Mouse (Mus musculus): ENCODE measurements around the gene Prcp. TPM values are rescaled to one million over a fixed set of nuclear protein-coding genes. Genes with fewer than 3 reads are reported as not detected.
"Not testable (repeated sequence)": the region's sequence is repeated elsewhere in the genome, so short reads cannot be mapped to it uniquely, and the experiment has no call there.

Prcp gene
- polyA plus RNA-seq, 1 experiment from 2014 or later, result 17.9 TPM

DNA sequence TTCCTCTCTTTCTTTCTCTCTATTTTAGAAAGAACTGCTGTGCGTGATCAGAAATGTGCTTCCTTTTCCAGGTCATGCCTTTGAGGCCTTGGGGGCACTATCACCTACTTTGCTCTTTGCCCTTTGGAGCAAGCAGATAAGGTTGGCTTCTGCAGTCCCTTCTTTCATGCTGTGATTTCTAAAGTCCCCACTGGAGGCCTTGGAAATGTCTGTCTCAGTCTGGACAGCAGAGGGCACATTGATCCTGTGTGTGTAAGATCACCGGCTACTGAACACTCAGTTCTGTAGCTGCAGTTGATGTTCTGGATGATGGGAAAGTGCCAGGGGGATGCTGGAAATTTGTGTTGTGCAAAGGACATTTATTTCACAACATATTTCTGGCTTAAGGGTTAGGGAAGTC is 22.8 kb downstream of the Prcp start:
- no peak overlapping the region for H3K27ac ChIP-seq (replicated peaks; ENCODE audit: low read depth, low read length)
- H3K4me2 ChIP-seq (ENCODE audit: low read length), result no peak overlapping the region
- no peaks in the 10 kb centered on the region for H3K36me3 ChIP-seq (ENCODE audit: control insufficient read depth, insufficient read depth, low read length)
- no peaks in the 10 kb centered on the region for H3K4me1 ChIP-seq (ENCODE audit: control insufficient read depth, insufficient read depth, low read length)
- H3K9ac ChIP-seq (replicated peaks; ENCODE audit: low read length), result no peak overlapping the region
- ATAC-seq (ENCODE audit: low FRiP score, low TSS enrichment) (no peak), DNase-seq (peak; percentile 63)
- no peaks in the 10 kb centered on the region for H3K27me3 ChIP-seq (ENCODE audit: control insufficient read depth, insufficient read depth, low read length)
- no peaks in the 10 kb centered on the region for H3K9me3 ChIP-seq (ENCODE audit: control insufficient read depth, low read length)
- WGBS, result 56% methylated on average over 2 of the region's 2 CpGs
- no peak overlapping the region for H3K4me3 ChIP-seq (replicated peaks; ENCODE audit: low read depth, low read length)

DNA sequence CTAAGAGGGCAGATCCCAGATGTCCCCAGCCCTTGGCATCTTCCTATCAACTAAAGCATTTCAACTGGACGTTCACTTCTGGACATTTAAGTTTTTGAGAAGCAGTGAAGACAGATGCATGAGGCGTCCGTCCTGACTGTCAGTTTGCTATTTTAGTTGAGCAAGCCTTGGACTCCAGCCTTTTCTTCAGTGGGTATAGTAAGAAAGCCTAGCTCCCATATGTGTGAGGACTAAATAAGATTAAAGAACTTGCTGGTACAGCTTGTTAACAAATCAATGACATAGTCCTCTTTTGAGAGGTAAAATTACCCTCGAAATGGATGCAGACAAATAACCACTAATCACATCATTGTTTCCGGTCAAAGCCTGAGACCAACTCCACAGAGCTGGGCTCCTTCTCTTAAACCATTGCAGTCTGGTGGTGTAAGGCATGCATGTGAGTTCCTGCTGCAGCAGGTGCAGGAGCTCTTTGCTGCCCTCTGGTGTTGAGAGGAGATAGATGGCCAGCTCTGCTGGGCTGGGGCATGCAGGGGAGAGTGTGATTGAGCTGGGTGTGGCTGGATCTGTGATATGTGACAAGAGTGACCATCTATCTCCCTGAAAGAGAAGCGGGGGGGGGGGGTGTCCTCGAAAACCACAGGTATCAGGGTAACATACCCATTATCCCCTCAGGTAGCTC is 29.2 kb downstream of the Prcp start:
- 47% methylated on average over 7 of the region's 7 CpGs for WGBS
- Histone ChIP-seq H3K27me3 (ENCODE audit: control insufficient read depth, insufficient read depth, low read length) (no peaks in the 10 kb centered on the region), H3K9ac (replicated peaks; ENCODE audit: low read length) (no peak overlapping the region), H3K4me3 (replicated peaks; ENCODE audit: low read depth, low read length) (no peak overlapping the region), H3K4me2 (ENCODE audit: low read length) (no peak overlapping the region), H3K4me1 (ENCODE audit: control insufficient read depth, insufficient read depth, low read length) (no peaks in the 10 kb centered on the region), H3K36me3 (ENCODE audit: control insufficient read depth, insufficient read depth, low read length) (no peaks in the 10 kb centered on the region), H3K27ac (replicated peaks; ENCODE audit: low read depth, low read length) (no peak overlapping the region), H3K9me3 (ENCODE audit: control insufficient read depth, low read length) (no peaks in the 10 kb centered on the region)
- ATAC-seq (ENCODE audit: low FRiP score, low TSS enrichment) (peak; percentile 88; the same call in 1 of the 2 replicates), DNase-seq (peak; percentile 86)

GRCm38 (mm10) chr7:92904285-92904684 is 30.0 kb downstream of the Prcp start:
- DNase-seq; H3K9me3 ChIP-seq (ENCODE audit: control insufficient read depth, low read length); H3K36me3 ChIP-seq (ENCODE audit: control insufficient read depth, insufficient read depth, low read length); H3K9ac ChIP-seq (replicated peaks; ENCODE audit: low read length); H3K4me1 ChIP-seq (ENCODE audit: control insufficient read depth, insufficient read depth, low read length); H3K27me3 ChIP-seq (ENCODE audit: control insufficient read depth, insufficient read depth, low read length); H3K4me2 ChIP-seq (ENCODE audit: low read length); H3K27ac ChIP-seq (replicated peaks; ENCODE audit: low read depth, low read length); ATAC-seq (ENCODE audit: low FRiP score, low TSS enrichment); H3K4me3 ChIP-seq (replicated peaks; ENCODE audit: low read depth, low read length): not testable (repeated sequence)
- 74% methylated on average over 7 of the region's 7 CpGs for WGBS

GRCm38 (mm10) chr7:92920172-92920856 is 46.0 kb downstream of the Prcp start:
- Histone ChIP-seq H3K4me1 (ENCODE audit: control insufficient read depth, insufficient read depth, low read length) (no peaks in the 10 kb centered on the region), H3K9ac (replicated peaks; ENCODE audit: low read length) (no peak overlapping the region), H3K36me3 (ENCODE audit: control insufficient read depth, insufficient read depth, low read length) (no peaks in the 10 kb centered on the region; the same call in 1 of the 2 replicates), H3K27ac (replicated peaks; ENCODE audit: low read depth, low read length) (no peak overlapping the region), H3K27me3 (ENCODE audit: control insufficient read depth, insufficient read depth, low read length) (no peaks in the 10 kb centered on the region), H3K4me3 (replicated peaks; ENCODE audit: low read depth, low read length) (no peak overlapping the region), H3K9me3 (ENCODE audit: control insufficient read depth, low read length) (no peaks in the 10 kb centered on the region), H3K4me2 (ENCODE audit: low read length) (no peak overlapping the region)
- ATAC-seq (ENCODE audit: low FRiP score, low TSS enrichment), result no peak
- 82% methylated on average over 6 of the region's 6 CpGs for WGBS
- no peak for DNase-seq

DNA sequence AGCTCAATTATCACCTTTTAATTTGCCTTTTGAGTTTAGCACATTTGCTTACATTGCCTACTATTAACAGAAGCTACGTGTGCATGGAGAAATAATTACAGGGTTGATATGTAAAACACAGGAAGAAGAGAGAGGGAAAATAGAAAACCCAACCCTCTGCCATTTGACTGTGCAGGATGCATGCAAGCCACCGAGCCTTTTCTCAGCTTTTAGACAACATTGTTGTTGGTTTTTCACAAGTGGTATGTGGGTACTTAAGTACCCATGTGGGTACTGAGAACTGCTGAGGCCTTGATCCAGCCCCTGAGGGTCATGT is 46.5 kb downstream of the Prcp start:
- no peak for DNase-seq
- H3K4me3 ChIP-seq (replicated peaks; ENCODE audit: low read depth, low read length), result no peak overlapping the region
- H3K9me3 ChIP-seq (ENCODE audit: control insufficient read depth, low read length), result no peaks in the 10 kb centered on the region
- no peaks in the 10 kb centered on the region for H3K27me3 ChIP-seq (ENCODE audit: control insufficient read depth, insufficient read depth, low read length)
- 93% methylated on average over 2 of the region's 2 CpGs for WGBS
- no peak for ATAC-seq (ENCODE audit: low FRiP score, low TSS enrichment)
- H3K4me1 ChIP-seq (ENCODE audit: control insufficient read depth, insufficient read depth, low read length), result no peaks in the 10 kb centered on the region
- no peak overlapping the region for H3K4me2 ChIP-seq (ENCODE audit: low read length)
- no peak overlapping the region for H3K9ac ChIP-seq (replicated peaks; ENCODE audit: low read length)
- H3K36me3 ChIP-seq (ENCODE audit: control insufficient read depth, insufficient read depth, low read length), result no peaks in the 10 kb centered on the region; the same call in 1 of the 2 replicates
- H3K27ac ChIP-seq (replicated peaks; ENCODE audit: low read depth, low read length), result no peak overlapping the region

DNA sequence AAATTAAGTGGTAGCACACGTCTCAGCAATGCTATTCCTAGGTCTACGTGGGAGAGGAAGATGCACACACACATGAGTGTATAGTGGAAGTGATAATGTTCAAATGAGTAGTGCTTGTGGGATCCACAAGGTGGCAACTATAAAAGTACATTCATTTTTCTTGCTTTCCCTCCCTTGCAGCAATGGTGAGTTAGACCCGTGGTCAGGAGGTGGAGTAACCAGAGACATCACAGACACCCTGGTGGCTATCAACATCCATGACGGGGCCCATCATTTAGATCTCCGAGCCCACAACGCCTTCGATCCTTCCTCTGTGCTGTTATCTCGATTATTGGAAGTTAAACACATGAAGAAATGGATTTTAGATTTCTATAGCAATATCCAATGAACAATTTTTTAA is 58.5 kb downstream of the Prcp start:
- Histone ChIP-seq H3K4me2 (ENCODE audit: low read length) (no peak overlapping the region), H3K36me3 (ENCODE audit: control insufficient read depth, insufficient read depth, low read length) (no peaks in the 10 kb centered on the region), H3K4me3 (replicated peaks; ENCODE audit: low read depth, low read length) (no peak overlapping the region), H3K9ac (replicated peaks; ENCODE audit: low read length) (no peak overlapping the region), H3K27ac (replicated peaks; ENCODE audit: low read depth, low read length) (no peak overlapping the region), H3K9me3 (ENCODE audit: control insufficient read depth, low read length) (no peaks in the 10 kb centered on the region), H3K27me3 (ENCODE audit: control insufficient read depth, insufficient read depth, low read length) (no peaks in the 10 kb centered on the region), H3K4me1 (ENCODE audit: control insufficient read depth, insufficient read depth, low read length) (peaks cover 4% of the 10 kb centered on the region; the same call in 1 of the 2 replicates)
- WGBS, result 87% methylated on average over 8 of the region's 8 CpGs
- no peak for ATAC-seq (ENCODE audit: low FRiP score, low TSS enrichment)
- no peak for DNase-seq

- H3K36me3 ChIP-seq (ENCODE audit: control insufficient read depth, insufficient read depth, low read length); H3K4me3 ChIP-seq (replicated peaks; ENCODE audit: low read depth, low read length); H3K9me3 ChIP-seq (ENCODE audit: control insufficient read depth, low read length); H3K9ac ChIP-seq (replicated peaks; ENCODE audit: low read length); ATAC-seq (ENCODE audit: low FRiP score, low TSS enrichment); H3K4me1 ChIP-seq (ENCODE audit: control insufficient read depth, insufficient read depth, low read length); H3K4me2 ChIP-seq (ENCODE audit: low read length); H3K27ac ChIP-seq (replicated peaks; ENCODE audit: low read depth, low read length); DNase-seq; H3K27me3 ChIP-seq (ENCODE audit: control insufficient read depth, insufficient read depth, low read length): not testable (repeated sequence)
- WGBS, result 46% methylated on average over 4 of the region's 4 CpGs
Observed at GRCm38 (mm10) chr7:92933308-92933948, 59.2 kb downstream of the Prcp start.

GRCm38 (mm10) chr7:92936747-92937146 is 62.5 kb downstream of the Prcp start:
- WGBS, result 11% methylated on average over 5 of the region's 5 CpGs
- 0 out of 2 replicates have a peak overlapping the region, but pooled peaks have one; percentile 16 for H3K4me2 ChIP-seq (ENCODE audit: low read length)
- H3K27me3 ChIP-seq (ENCODE audit: control insufficient read depth, insufficient read depth, low read length), result no peaks in the 10 kb centered on the region
- ATAC-seq (ENCODE audit: low FRiP score, low TSS enrichment) (peak; percentile 26; the same call in 1 of the 2 replicates), DNase-seq (peak; percentile 27)
- H3K36me3 ChIP-seq (ENCODE audit: control insufficient read depth, insufficient read depth, low read length), result no peaks in the 10 kb centered on the region
- no peak overlapping the region for H3K9ac ChIP-seq (replicated peaks; ENCODE audit: low read length)
- no peaks in the 10 kb centered on the region for H3K9me3 ChIP-seq (ENCODE audit: control insufficient read depth, low read length)
- H3K4me3 ChIP-seq (replicated peaks; ENCODE audit: low read depth, low read length), result no peak overlapping the region
- H3K4me1 ChIP-seq (ENCODE audit: control insufficient read depth, insufficient read depth, low read length), result peaks cover 4% of the 10 kb centered on the region; the same call in 1 of the 2 replicates
- H3K27ac ChIP-seq (replicated peaks; ENCODE audit: low read depth, low read length), result 0 out of 2 replicates have a peak overlapping the region, but pooled peaks have one; percentile 32

All from midbrain, embryonic 14.5 days (tissue).